Mouse (Mus musculus) limb, embryonic 12.5 days (tissue): ENCODE measurements around the gene Gm15262. TPM values are rescaled to one million over a fixed set of nuclear protein-coding genes. Genes with fewer than 3 reads are reported as not detected.

Experiments
- polyA plus RNA-seq: library from polyadenylated mRNA; unstranded; fragments of >200 nt; fragmentation: Nextera tagmentation; extraction: Ambion mirVana; gene quantifications from 2 replicates; pipeline ENCODE4 v1.2.1, GENCODE M21; 2016

Gene Gm15262
- polyA plus RNA-seq, 1 experiment from 2014 or later: not detected

Other genes with a start within 250 kb of the Gm15262 start
- gene Scml2, start 170.3 kb upstream of the Gm15262 start, polyA plus RNA-seq: 4.4 and 6.1 TPM in 2 replicates